Comparison of ENCODE assay signal across 27 mouse cellular contexts in genomic region chr5:76945678-76946033, GRCm38 (mm10). TPM values are rescaled to one million over a fixed set of nuclear protein-coding genes. Genes with fewer than 3 reads are reported as not detected.
"Had no signal": no experiment of that assay in that cellular context is flagged by ENCODE, and none has a peak within 500 bp of the region (broad histone marks: within the 10 kb centered on the region; RNA-seq: fewer than 3 reads in every experiment).

No protein-coding gene starts in this region.

- H3K27me3 ChIP-seq: limb, embryonic 15.5 days; midbrain, embryonic 12.5 days; midbrain, embryonic 15.5 days; neural tube, embryonic 12.5 days; neural tube, embryonic 15.5 days had no signal

- ATAC-seq: liver, postnatal 0 days; lung, postnatal 0 days; midbrain, embryonic 15.5 days had no signal

- H3K9ac ChIP-seq: limb, embryonic 15.5 days; liver, embryonic 14.5 days; liver, postnatal 0 days; lung, embryonic 14.5 days; midbrain, embryonic 12.5 days; midbrain, embryonic 15.5 days; neural tube, embryonic 12.5 days; neural tube, embryonic 15.5 days had no signal

- H3K4me3 ChIP-seq: layer of hippocampus, adult 2 months; limb, embryonic 15.5 days; midbrain, embryonic 12.5 days; midbrain, embryonic 15.5 days; neural tube, embryonic 12.5 days; neural tube, embryonic 15.5 days had no signal

- DNase-seq: kidney, postnatal 25 days; layer of hippocampus, adult 9-11 months; liver, postnatal 0 days; lung, embryonic 14.5 days; right cerebral cortex, adult 18-20 months; right cerebral cortex, postnatal 14 days; right cerebral cortex, postnatal 4 days; thymus, adult 2 months; thymus, postnatal 14 days; thymus, postnatal 4 days had no signal

- H3K4me2 ChIP-seq: limb, embryonic 15.5 days; liver, embryonic 11.5 days; lung, embryonic 14.5 days; midbrain, embryonic 12.5 days; midbrain, embryonic 15.5 days; neural tube, embryonic 12.5 days; neural tube, embryonic 15.5 days had no signal

- H3K27ac ChIP-seq: kidney, postnatal 0 days; limb, embryonic 15.5 days; liver, embryonic 14.5 days; macrophage; midbrain, embryonic 12.5 days; midbrain, embryonic 15.5 days; neural tube, embryonic 12.5 days; neural tube, embryonic 15.5 days; stomach, postnatal 0 days had no signal

- H3K36me3 ChIP-seq: midbrain, embryonic 15.5 days; neural tube, embryonic 15.5 days had no signal

- H3K9me3 ChIP-seq: limb, embryonic 15.5 days; midbrain, embryonic 12.5 days; midbrain, embryonic 15.5 days; neural tube, embryonic 12.5 days; neural tube, embryonic 15.5 days had no signal

RNA-seq across cellular contexts. Expression of gene Arl9, which starts 58.2 kb away (rescaled TPM):
- total RNA-seq: layer of hippocampus, postnatal 25 days; left cerebral cortex, adult 18-20 months; left cerebral cortex, postnatal 25 days had no signal
- polyA plus RNA-seq: kidney, postnatal 0 days; limb, embryonic 11.5 days; limb, embryonic 15.5 days; lung, postnatal 0 days; macrophage; midbrain, embryonic 12.5 days; midbrain, embryonic 15.5 days; neural tube, embryonic 12.5 days; stomach, embryonic 14.5 days; stomach, postnatal 0 days; thymus, adult 2 months had no signal
